Mouse (Mus musculus) liver, embryonic 11.5 days (tissue): ENCODE data around the gene Ost4. TPM values are rescaled to one million over a fixed set of nuclear protein-coding genes. Genes with fewer than 3 reads are reported as not detected.

Experiments
- ATAC-seq: fragments of 200-750 bp; cut with Nextera tagmentation; replicated peaks from 2 replicates; pipeline ENCODE4 v1.8.0; 2017; ENCODE audit warnings: moderate number of reproducible peaks, mild to moderate bottlenecking, moderate TSS enrichment, moderate library complexity; ENCODE audit not compliant: low FRiP score
- DNase-seq: peaks from one replicate; pipeline ENCODE4 v3.0.0-alpha.2; 2017; ENCODE audit warnings: low spot score
- H3K27ac ChIP-seq: fragments of 300-500 bp; sonication (generic); 2 replicates; pipeline ENCODE4 v1.5.1; 2014; ENCODE audit warnings: mild to moderate bottlenecking, low read depth, low read length, control low read depth
- H3K27me3 ChIP-seq: fragments of 300-500 bp; sonication (generic); replicated peaks from 2 replicates; pipeline ENCODE4 v1.6.1; 2014; ENCODE audit warnings: low read length, mixed read lengths; ENCODE audit not compliant: control insufficient read depth, insufficient read depth
- H3K36me3 ChIP-seq: fragments of 300-500 bp; sonication (generic); 2 replicates; pipeline ENCODE4 v1.6.1; 2014; ENCODE audit warnings: mild to moderate bottlenecking, low read length, moderate library complexity, mixed read lengths; ENCODE audit not compliant: control insufficient read depth, insufficient read depth
- H3K4me1 ChIP-seq: fragments of 300-500 bp; sonication (generic); replicated peaks from 2 replicates; pipeline ENCODE4 v1.6.1; 2014; ENCODE audit warnings: low read length, mixed read lengths; ENCODE audit not compliant: control insufficient read depth, insufficient read depth
- H3K4me2 ChIP-seq: fragments of 300-500 bp; sonication (generic); 2 replicates; pipeline ENCODE4 v1.6.1; 2014; ENCODE audit warnings: mild to moderate bottlenecking, control low read depth, moderate library complexity
- H3K4me3 ChIP-seq: fragments of 300-500 bp; sonication (generic); 2 replicates; pipeline ENCODE4 v1.5.1; 2014; ENCODE audit warnings: low read depth, low read length, control low read depth
- H3K9ac ChIP-seq: fragments of 300-500 bp; sonication (generic); 2 replicates; pipeline ENCODE4 v1.6.1; 2014; ENCODE audit warnings: low read depth, low read length, control low read depth
- H3K9me3 ChIP-seq: fragments of 300-500 bp; sonication (generic); 2 replicates; pipeline ENCODE4 v1.6.1; 2016; ENCODE audit warnings: low read length, inconsistent platforms, mixed read lengths; ENCODE audit not compliant: control insufficient read depth
- WGBS: fragments of 180-500 bp; shearing (Covaris S2); extraction: QIAGEN DNeasy Blood & Tissue Kit; methylation state at CpG from one replicate; pipeline ENCODE4 v1.1.7; 2014; 5-methylcytosine and 5-hydroxymethylcytosine counted together
- polyA plus RNA-seq: library from polyadenylated mRNA; unstranded; fragments of >200 nt; fragmentation: Nextera tagmentation; extraction: Ambion mirVana; gene quantifications from 2 replicates; pipeline ENCODE4 v1.2.1, GENCODE M21; 2014

The Ost4 gene
- polyA plus RNA-seq, 1 experiment from 2014 or later = 501 TPM

- Histone ChIP-seq H3K27ac (peak within 1 kb of the TSS; percentile 61), H3K9ac (peak within 1 kb of the TSS; percentile 61), H3K27me3 (no peaks in the 10 kb centered on the region), H3K9me3 (no peaks in the 10 kb centered on the region), H3K4me3 (peak within 1 kb of the TSS; percentile 51), H3K4me2 (peak within 1 kb of the TSS; percentile 98), H3K4me1 (peaks cover 26% of the 10 kb centered on the region), H3K36me3 (peaks cover 26% of the 10 kb centered on the region)
- DNase-seq (peak; percentile 94), ATAC-seq (peak; percentile 93)
- 1% methylated on average over 39 of the region's 40 CpGs for WGBS
Observed at GRCm38 (mm10) chr5:30921256-30922033, 13.9 kb upstream of the Ost4 start, which contains the start of gene Khk. Gene Khk, plus strand, starts transcription at chr5:30921431.

- Histone ChIP-seq H3K4me1 (peaks cover 32% of the 10 kb centered on the region), H3K4me2 (peak overlapping the region; percentile 98), H3K27ac (peak overlapping the region; percentile 61)
Observed at GRCm38 (mm10) chr5:30920621-30921020, 13.0 kb upstream of the Ost4 start.

GRCm38 (mm10) chr5:30919831-30920614 lies 12.4 kb upstream of the Ost4 start:
- ATAC-seq (no peak), DNase-seq (no peak)
- Histone ChIP-seq H3K36me3 (peaks cover 26% of the 10 kb centered on the region), H3K9ac (no peak overlapping the region), H3K4me1 (peaks cover 38% of the 10 kb centered on the region), H3K4me2 (peak overlapping the region; percentile 98; the same call in 1 of the 2 replicates), H3K4me3 (no peak overlapping the region), H3K9me3 (no peaks in the 10 kb centered on the region), H3K27ac (no peak overlapping the region), H3K27me3 (no peaks in the 10 kb centered on the region)
- WGBS = 79% methylated on average over 11 of the region's 11 CpGs

More at GRCm38 (mm10) chr5:30920621-30921020, 13.0 kb upstream of the Ost4 start:
- Histone ChIP-seq H3K9ac (peak overlapping the region; percentile 38), H3K9me3 (no peaks in the 10 kb centered on the region), H3K27me3 (no peaks in the 10 kb centered on the region), H3K36me3 (peaks cover 26% of the 10 kb centered on the region), H3K4me3 (peak overlapping the region; percentile 51)
- ATAC-seq = no peak
- DNase-seq = no peak
- WGBS = 60% methylated on average over 19 of the region's 19 CpGs

GRCm38 (mm10) chr5:30918691-30919090 lies 11.1 kb upstream of the Ost4 start:
- DNase-seq = no peak
- H3K9me3 ChIP-seq = no peaks in the 10 kb centered on the region
- no peak overlapping the region for H3K9ac ChIP-seq
- no peak overlapping the region for H3K27ac ChIP-seq
- WGBS = 90% methylated on average over 8 of the region's 8 CpGs
- no peak overlapping the region for H3K4me2 ChIP-seq
- peaks cover 51% of the 10 kb centered on the region for H3K4me1 ChIP-seq
- ATAC-seq = no peak
- H3K27me3 ChIP-seq = no peaks in the 10 kb centered on the region
- H3K36me3 ChIP-seq = peaks cover 26% of the 10 kb centered on the region
- H3K4me3 ChIP-seq = no peak overlapping the region

GRCm38 (mm10) chr5:30917891-30918670 lies 10.5 kb upstream of the Ost4 start:
- Histone ChIP-seq H3K9ac (peak overlapping the region; percentile 34; the same call in 1 of the 2 replicates), H3K27me3 (no peaks in the 10 kb centered on the region), H3K4me2 (no peak overlapping the region), H3K27ac (no peak overlapping the region; the same call in 1 of the 2 replicates), H3K4me1 (peaks cover 56% of the 10 kb centered on the region), H3K36me3 (peaks cover 26% of the 10 kb centered on the region), H3K4me3 (no peak overlapping the region), H3K9me3 (no peaks in the 10 kb centered on the region)
- ATAC-seq = no peak
- WGBS = 91% methylated on average over 31 of the region's 31 CpGs
- DNase-seq = no peak

- no peaks in the 10 kb centered on the region for H3K27me3 ChIP-seq
- H3K4me1 ChIP-seq = peaks cover 57% of the 10 kb centered on the region
- no peaks in the 10 kb centered on the region for H3K9me3 ChIP-seq
- no peak overlapping the region; the same call in 1 of the 2 replicates for H3K27ac ChIP-seq
- DNase-seq (no peak), ATAC-seq (no peak)
- peak overlapping the region; percentile 4; the same call in 1 of the 2 replicates for H3K4me3 ChIP-seq
- WGBS = 88% methylated on average over 11 of the region's 11 CpGs
- H3K9ac ChIP-seq = peak overlapping the region; percentile 25; the same call in 1 of the 2 replicates
- no peak overlapping the region; the same call in 1 of the 2 replicates for H3K4me2 ChIP-seq
- peaks cover 26% of the 10 kb centered on the region for H3K36me3 ChIP-seq
Observed at GRCm38 (mm10) chr5:30917348-30917747, 9.8 kb upstream of the Ost4 start.

GRCm38 (mm10) chr5:30916841-30917240 lies 9.3 kb upstream of the Ost4 start:
- Histone ChIP-seq H3K36me3 (peaks cover 26% of the 10 kb centered on the region), H3K27ac (peak overlapping the region; percentile 73), H3K4me2 (no peak overlapping the region; the same call in 1 of the 2 replicates), H3K4me1 (peaks cover 57% of the 10 kb centered on the region), H3K9ac (peak overlapping the region; percentile 25; the same call in 1 of the 2 replicates), H3K4me3 (no peak overlapping the region), H3K27me3 (no peaks in the 10 kb centered on the region), H3K9me3 (no peaks in the 10 kb centered on the region)
- DNase-seq = no peak
- 87% methylated on average over 9 of the region's 9 CpGs for WGBS
- no peak for ATAC-seq

GRCm38 (mm10) chr5:30915974-30916433 lies 8.4 kb upstream of the Ost4 start:
- Histone ChIP-seq H3K4me2 (peak overlapping the region; percentile 67), H3K9ac (peak overlapping the region; percentile 73; the same call in 1 of the 2 replicates), H3K36me3 (peaks cover 26% of the 10 kb centered on the region), H3K9me3 (no peaks in the 10 kb centered on the region), H3K4me1 (peaks cover 61% of the 10 kb centered on the region), H3K4me3 (peak overlapping the region; percentile 65), H3K27ac (peak overlapping the region; percentile 84), H3K27me3 (no peaks in the 10 kb centered on the region)
- peak; percentile 77 for ATAC-seq
- 5% methylated on average over 7 of the region's 7 CpGs for WGBS
- DNase-seq = peak; percentile 78
